Mouse (Mus musculus): ENCODE results near the gene Mtor. TPM values are rescaled to one million over a fixed set of nuclear protein-coding genes. Genes with fewer than 3 reads are reported as not detected.
A peak's percentile ranks its signal among the peaks of the same experiment; 100 is the strongest.

The Mtor gene
- polyA plus RNA-seq, 1 experiment from 2014 or later, result 17.7 TPM

DNA sequence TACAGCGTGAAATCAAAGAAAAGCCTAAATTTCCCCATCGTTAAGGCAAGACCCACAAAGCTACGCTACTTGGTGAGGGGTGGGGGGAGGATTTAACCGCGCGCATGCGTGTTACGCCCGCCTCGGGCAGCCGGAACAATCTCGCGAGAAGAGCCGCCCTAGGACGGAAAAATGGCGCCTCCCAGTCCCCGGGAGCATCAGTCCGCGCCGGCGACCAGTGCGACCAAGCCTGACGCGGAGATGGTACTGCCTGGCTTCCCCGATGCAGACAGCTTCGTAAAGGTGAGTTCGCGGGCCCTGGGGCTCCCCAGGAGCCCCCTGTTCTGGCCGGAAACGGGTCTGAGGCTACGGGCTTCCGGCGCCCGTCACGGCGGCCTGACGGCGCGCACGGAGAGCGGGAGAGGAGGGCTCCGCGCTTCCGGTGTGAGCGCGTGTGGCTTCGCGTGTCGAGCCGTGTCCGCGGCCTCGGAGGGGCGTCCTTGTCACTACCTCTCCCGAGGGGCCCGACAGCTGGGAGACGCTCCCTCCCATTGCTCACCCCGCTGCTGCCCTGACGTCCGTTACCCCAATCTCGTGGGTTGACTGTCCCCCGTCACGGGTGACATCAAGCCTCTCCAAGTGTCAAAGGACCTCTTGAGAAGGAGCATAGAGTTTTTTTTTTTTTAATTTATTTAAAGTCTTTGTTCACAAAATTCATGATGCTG lies 110.0 kb downstream of the Mtor start, which contains the start of gene Exosc10:
Gene Exosc10, plus strand, starts transcription at position 133 of the 704 bp plus-strand sequence.
- WGBS, result under 1% methylated on average over 62 of the region's 63 CpGs
- peak within 1 kb of the TSS; percentile 91 for H3K9ac ChIP-seq (replicated peaks)
- H3K9me3 ChIP-seq (replicated peaks), result no peaks in the 10 kb centered on the region
- peak within 1 kb of the TSS; percentile 68 for H3K4me2 ChIP-seq
- peaks cover 11% of the 10 kb centered on the region for H3K4me1 ChIP-seq
- ATAC-seq (ENCODE audit: low FRiP score), result peak; percentile 97
- H3K36me3 ChIP-seq, result peaks cover 68% of the 10 kb centered on the region
- H3K4me3 ChIP-seq (replicated peaks), result peak within 1 kb of the TSS; percentile 91
- no peaks in the 10 kb centered on the region for H3K27me3 ChIP-seq (replicated peaks)
- H3K27ac ChIP-seq (replicated peaks), result peak within 1 kb of the TSS; percentile 96

DNA sequence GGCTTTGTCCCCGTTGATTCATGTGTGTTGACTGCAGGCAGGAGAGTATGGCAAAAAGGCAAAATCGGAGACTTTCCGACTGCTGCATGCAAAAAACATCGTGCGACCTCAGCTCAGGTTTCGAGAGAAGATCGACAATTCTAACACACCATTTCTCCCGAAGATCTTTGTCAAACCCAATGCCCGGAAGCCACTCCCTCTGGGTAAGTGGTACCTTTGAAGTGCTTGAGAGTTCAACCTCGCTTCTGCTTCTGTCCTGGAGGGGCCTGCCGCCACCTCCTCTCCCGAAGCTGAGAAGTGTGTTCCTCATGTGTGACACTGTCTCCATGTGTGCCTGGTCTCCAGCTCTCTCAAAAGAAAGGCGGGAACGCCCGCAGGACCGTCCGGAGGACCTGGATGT lies 114.3 kb downstream of the Mtor start:
- Histone ChIP-seq H3K4me1 (peaks cover 10% of the 10 kb centered on the region), H3K9ac (replicated peaks) (no peak overlapping the region), H3K27me3 (replicated peaks) (no peaks in the 10 kb centered on the region), H3K9me3 (replicated peaks) (no peaks in the 10 kb centered on the region), H3K36me3 (peaks cover 77% of the 10 kb centered on the region), H3K27ac (replicated peaks) (no peak overlapping the region), H3K4me2 (no peak overlapping the region), H3K4me3 (replicated peaks) (no peak overlapping the region)
- ATAC-seq (ENCODE audit: low FRiP score), result no peak
- 95% methylated on average over 17 of the region's 17 CpGs for WGBS

GRCm38 (mm10) chr4:148563595-148563994 lies 115.2 kb downstream of the Mtor start:
- 95% methylated on average over 12 of the region's 12 CpGs for WGBS
- no peak overlapping the region for H3K4me2 ChIP-seq

DNA sequence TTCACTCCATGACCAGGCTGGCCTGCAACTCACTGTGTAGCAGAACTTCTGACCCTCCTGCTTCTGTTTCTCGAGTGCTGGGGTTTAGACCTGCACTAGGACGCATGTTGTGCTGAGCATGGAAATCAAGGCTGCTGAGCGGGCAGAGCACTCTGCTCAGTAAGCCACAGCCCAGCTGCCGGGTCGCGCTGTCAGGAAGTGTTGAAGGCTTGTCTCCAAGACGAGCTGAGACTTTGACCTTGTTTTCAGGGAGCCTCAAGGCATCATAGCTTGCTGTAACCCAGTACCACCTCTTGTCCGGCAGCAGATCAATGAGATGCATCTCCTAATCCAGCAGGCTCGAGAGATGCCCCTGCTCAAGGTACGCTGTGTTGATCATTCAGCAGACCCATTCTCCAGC lies 121.7 kb downstream of the Mtor start:
- Histone ChIP-seq H3K4me3 (replicated peaks) (no peak overlapping the region), H3K4me2 (no peak overlapping the region), H3K36me3 (peaks cover 97% of the 10 kb centered on the region), H3K27me3 (replicated peaks) (no peaks in the 10 kb centered on the region), H3K27ac (replicated peaks) (no peak overlapping the region), H3K9ac (replicated peaks) (no peak overlapping the region), H3K4me1 (no peaks in the 10 kb centered on the region), H3K9me3 (replicated peaks) (no peaks in the 10 kb centered on the region)
- ATAC-seq (ENCODE audit: low FRiP score), result no peak
- 90% methylated on average over 10 of the region's 10 CpGs for WGBS

More at GRCm38 (mm10) chr4:148563595-148563994, 115.2 kb downstream of the Mtor start:
- Histone ChIP-seq H3K4me1 (peaks cover 7% of the 10 kb centered on the region), H3K27ac (replicated peaks) (no peak overlapping the region), H3K27me3 (replicated peaks) (no peaks in the 10 kb centered on the region), H3K36me3 (peaks cover 87% of the 10 kb centered on the region), H3K9ac (replicated peaks) (no peak overlapping the region), H3K4me3 (replicated peaks) (no peak overlapping the region), H3K9me3 (replicated peaks) (no peaks in the 10 kb centered on the region)
- ATAC-seq (ENCODE audit: low FRiP score), result no peak

DNA sequence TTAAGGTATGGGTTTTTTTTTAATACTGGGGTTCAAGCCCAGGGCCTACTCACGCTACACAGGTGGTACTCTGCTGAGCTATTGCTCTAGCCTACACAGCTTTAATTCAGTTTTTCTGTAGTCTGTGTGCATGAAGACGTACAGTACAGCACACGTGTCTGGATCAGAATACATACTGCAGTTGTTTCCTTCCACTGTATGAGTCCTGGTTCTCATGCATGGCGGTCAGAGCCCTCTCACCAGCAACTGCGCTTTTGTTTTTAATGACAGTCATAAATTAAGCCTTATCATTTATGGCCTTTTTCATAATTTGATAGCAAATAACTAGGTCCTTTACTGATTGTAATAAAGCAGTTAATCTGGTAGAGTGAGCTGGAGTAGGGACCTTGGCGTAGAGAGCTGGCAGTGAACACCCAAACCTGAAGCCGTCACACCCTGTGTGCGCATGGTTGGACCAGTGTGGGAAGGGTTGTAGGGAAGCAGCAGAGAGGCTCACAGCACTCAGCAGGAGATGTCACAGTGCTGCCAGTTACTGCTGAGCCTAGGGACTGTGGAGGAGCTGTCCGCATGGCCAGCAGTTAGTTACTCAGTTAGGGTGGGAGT lies 122.4 kb downstream of the Mtor start:
- no peak overlapping the region for H3K27ac ChIP-seq (replicated peaks)
- no peak overlapping the region for H3K9ac ChIP-seq (replicated peaks)
- H3K4me1 ChIP-seq, result no peaks in the 10 kb centered on the region
- H3K9me3 ChIP-seq (replicated peaks), result no peaks in the 10 kb centered on the region
- WGBS, result 91% methylated on average over 9 of the region's 9 CpGs
- H3K4me2 ChIP-seq, result no peak overlapping the region
- H3K27me3 ChIP-seq (replicated peaks), result no peaks in the 10 kb centered on the region
- H3K4me3 ChIP-seq (replicated peaks), result no peak overlapping the region
- H3K36me3 ChIP-seq, result peaks cover 97% of the 10 kb centered on the region
- ATAC-seq (ENCODE audit: low FRiP score), result no peak

DNA sequence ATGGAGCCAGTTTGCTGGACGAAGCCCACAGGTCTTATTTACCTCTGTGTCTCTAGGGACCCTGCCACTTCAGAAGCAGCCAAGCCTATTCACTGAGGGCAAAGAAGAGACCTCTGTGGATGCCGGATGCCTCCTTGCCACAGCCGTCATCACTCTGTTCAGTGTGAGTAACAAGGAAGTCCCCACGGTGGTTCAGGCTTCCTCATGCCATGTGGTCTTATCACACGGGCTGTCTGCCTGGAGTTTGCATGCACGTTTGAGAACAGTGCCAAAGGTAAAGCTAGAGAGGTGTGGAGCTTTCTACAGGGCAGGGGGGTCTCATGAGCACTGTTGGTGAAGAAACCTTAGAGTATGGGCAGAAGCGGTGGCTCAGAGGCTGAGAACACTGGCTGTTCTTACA lies 124.8 kb downstream of the Mtor start:
- no peak overlapping the region for H3K4me3 ChIP-seq (replicated peaks)

GRCm38 (mm10) chr4:148580765-148581164 lies 132.4 kb downstream of the Mtor start:
- H3K9ac ChIP-seq (replicated peaks), result no peak overlapping the region
- H3K36me3 ChIP-seq, result peaks cover 74% of the 10 kb centered on the region
- no peaks in the 10 kb centered on the region for H3K9me3 ChIP-seq (replicated peaks)
- WGBS, result 86% methylated on average over 9 of the region's 9 CpGs
- no peak overlapping the region for H3K4me3 ChIP-seq (replicated peaks)
- ATAC-seq (ENCODE audit: low FRiP score), result no peak
- H3K4me2 ChIP-seq, result no peak overlapping the region
- H3K4me1 ChIP-seq, result no peaks in the 10 kb centered on the region
- H3K27me3 ChIP-seq (replicated peaks), result no peaks in the 10 kb centered on the region
- no peak overlapping the region for H3K27ac ChIP-seq (replicated peaks)

More for the DNA sequence above, 124.8 kb downstream of the Mtor start:
- no peaks in the 10 kb centered on the region for H3K9me3 ChIP-seq (replicated peaks)
- WGBS, result 92% methylated on average over 7 of the region's 7 CpGs
- H3K36me3 ChIP-seq, result peaks cover 96% of the 10 kb centered on the region
- no peak overlapping the region for H3K27ac ChIP-seq (replicated peaks)
- no peak overlapping the region for H3K4me2 ChIP-seq
- H3K4me1 ChIP-seq, result no peaks in the 10 kb centered on the region
- H3K27me3 ChIP-seq (replicated peaks), result no peaks in the 10 kb centered on the region
- no peak for ATAC-seq (ENCODE audit: low FRiP score)
- H3K9ac ChIP-seq (replicated peaks), result no peak overlapping the region

- H3K27me3 ChIP-seq (replicated peaks), result no peaks in the 10 kb centered on the region
- no peaks in the 10 kb centered on the region for H3K4me1 ChIP-seq
- WGBS, result 93% methylated on average over 5 of the region's 5 CpGs
- H3K27ac ChIP-seq (replicated peaks), result no peak overlapping the region
- no peak overlapping the region for H3K4me2 ChIP-seq
- H3K4me3 ChIP-seq (replicated peaks), result no peak overlapping the region
- H3K36me3 ChIP-seq, result peaks cover 67% of the 10 kb centered on the region
- no peaks in the 10 kb centered on the region for H3K9me3 ChIP-seq (replicated peaks)
- no peak for ATAC-seq (ENCODE audit: low FRiP score)
- H3K9ac ChIP-seq (replicated peaks), result no peak overlapping the region
Measured at GRCm38 (mm10) chr4:148581422-148581821, 133.0 kb downstream of the Mtor start.

DNA sequence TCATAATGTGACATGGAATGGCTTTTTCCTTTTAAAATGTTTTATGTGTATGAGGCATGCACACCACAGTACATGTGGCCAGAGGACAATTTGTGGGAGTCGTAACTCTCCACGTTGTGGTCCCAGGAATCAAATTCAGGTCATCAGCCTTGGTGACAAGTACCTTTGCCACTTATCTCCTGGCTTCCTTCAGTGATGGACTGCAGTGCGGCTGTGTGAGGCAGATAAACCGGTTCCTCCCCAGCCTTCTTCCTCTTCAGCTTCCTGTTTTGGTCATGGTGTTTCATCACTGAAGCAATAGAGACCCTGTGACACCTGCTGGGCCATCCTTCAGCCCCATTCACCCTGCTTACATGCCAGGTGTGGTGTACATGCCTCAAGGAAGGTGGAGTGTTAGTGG lies 134.8 kb downstream of the Mtor start:
- no peak overlapping the region for H3K27ac ChIP-seq (replicated peaks)
- ATAC-seq (ENCODE audit: low FRiP score), result no peak
- no peak overlapping the region for H3K4me2 ChIP-seq
- H3K27me3 ChIP-seq (replicated peaks), result no peaks in the 10 kb centered on the region
- WGBS, result 91% methylated on average over 4 of the region's 4 CpGs
- H3K9me3 ChIP-seq (replicated peaks), result no peaks in the 10 kb centered on the region
- no peak overlapping the region for H3K9ac ChIP-seq (replicated peaks)
- no peaks in the 10 kb centered on the region for H3K4me1 ChIP-seq
- peaks cover 51% of the 10 kb centered on the region for H3K36me3 ChIP-seq
- no peak overlapping the region for H3K4me3 ChIP-seq (replicated peaks)

- H3K9ac ChIP-seq (replicated peaks), result no peak overlapping the region
- no peaks in the 10 kb centered on the region for H3K27me3 ChIP-seq (replicated peaks)
- no peak overlapping the region for H3K4me2 ChIP-seq
- ATAC-seq (ENCODE audit: low FRiP score), result no peak
- H3K4me3 ChIP-seq (replicated peaks), result no peak overlapping the region
- H3K36me3 ChIP-seq, result peaks cover 17% of the 10 kb centered on the region
- H3K4me1 ChIP-seq, result peaks cover 5% of the 10 kb centered on the region; the same call in 1 of the 2 replicates
- H3K9me3 ChIP-seq (replicated peaks), result no peaks in the 10 kb centered on the region
- H3K27ac ChIP-seq (replicated peaks), result no peak overlapping the region
- 80% methylated on average over 9 of the region's 9 CpGs for WGBS
Measured at GRCm38 (mm10) chr4:148586648-148587047, 138.2 kb downstream of the Mtor start.

DNA sequence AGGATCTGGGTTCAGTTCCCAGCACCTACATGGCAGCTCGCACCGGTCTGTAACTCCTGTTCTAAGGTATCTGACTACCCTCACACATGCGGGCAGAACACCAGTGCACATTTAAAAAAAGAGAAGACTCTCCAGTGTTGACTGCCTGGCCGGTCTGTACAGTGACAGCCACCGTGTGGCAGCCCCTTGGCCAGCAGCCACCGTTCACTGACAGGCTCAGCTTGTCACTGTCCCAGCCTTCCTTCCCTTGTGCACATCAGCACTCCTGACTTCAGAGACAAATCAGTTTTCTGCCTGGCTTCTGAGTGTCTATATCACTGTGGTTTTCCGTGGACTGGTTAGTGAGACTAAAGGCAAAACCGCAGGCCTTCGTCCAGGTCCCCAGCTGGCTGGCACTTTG lies 140.4 kb downstream of the Mtor start:
- H3K4me2 ChIP-seq, result no peak overlapping the region
- no peak overlapping the region for H3K27ac ChIP-seq (replicated peaks)
- 79% methylated on average over 9 of the region's 9 CpGs for whole genome bisulfite sequencing
- H3K9ac ChIP-seq (replicated peaks), result no peak overlapping the region
- H3K4me3 ChIP-seq (replicated peaks), result no peak overlapping the region
- peaks cover 7% of the 10 kb centered on the region for H3K36me3 ChIP-seq
- H3K27me3 ChIP-seq (replicated peaks), result no peaks in the 10 kb centered on the region
- no peaks in the 10 kb centered on the region for H3K9me3 ChIP-seq (replicated peaks)
- H3K4me1 ChIP-seq, result peaks cover 21% of the 10 kb centered on the region
- no peak for ATAC-seq (ENCODE audit: low FRiP score)

DNA sequence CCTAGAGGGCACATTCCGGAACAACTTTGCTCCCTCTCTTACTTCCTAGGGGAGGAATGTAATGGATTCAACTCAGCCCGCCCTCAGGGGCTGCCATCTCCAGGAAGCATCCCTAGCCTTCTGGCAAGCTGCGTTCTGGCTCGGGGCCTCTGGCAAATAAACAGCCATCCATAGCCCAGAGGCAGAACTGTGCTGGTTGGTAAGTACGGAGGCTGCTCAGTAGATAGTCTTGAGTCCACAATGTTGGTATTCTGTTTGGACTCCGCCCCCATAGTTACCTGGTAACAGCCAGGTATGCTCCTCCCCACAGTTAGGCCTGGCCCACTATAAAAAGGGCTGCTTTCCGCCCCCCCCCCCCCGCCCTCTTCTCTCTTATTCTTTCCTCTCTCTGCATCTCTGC lies 141.2 kb downstream of the Mtor start:
- 55% methylated on average over 8 of the region's 8 CpGs for WGBS
- H3K9ac ChIP-seq (replicated peaks), result no peak overlapping the region
- ATAC-seq (ENCODE audit: low FRiP score), result no peak
- no peaks in the 10 kb centered on the region for H3K27me3 ChIP-seq (replicated peaks)
- peaks cover 15% of the 10 kb centered on the region for H3K36me3 ChIP-seq
- no peak overlapping the region for H3K27ac ChIP-seq (replicated peaks)
- H3K9me3 ChIP-seq (replicated peaks), result no peaks in the 10 kb centered on the region
- H3K4me1 ChIP-seq, result peaks cover 21% of the 10 kb centered on the region
- H3K4me2 ChIP-seq, result no peak overlapping the region
- H3K4me3 ChIP-seq (replicated peaks), result no peak overlapping the region

All from neural tube, embryonic 15.5 days (tissue).